ENCODE assay signal across 9 mouse cellular contexts in genomic region chr12:72976718-72977117, GRCm38 (mm10). TPM values are rescaled to one million over a fixed set of nuclear protein-coding genes. Genes with fewer than 3 reads are reported as not detected.
DNase-seq lines count a peak whose midpoint lies in the region; ATAC-seq and TF ChIP-seq lines count a peak whose summit lies in the region.
"Had no signal": no experiment of that assay in that cellular context is flagged by ENCODE, and none has a peak within 500 bp of the region (broad histone marks: within the 10 kb centered on the region; RNA-seq: fewer than 3 reads in every experiment).

No protein-coding gene starts in this region.

- no peak for TF ChIP-seq POLR2A in CH12.LX (IDR thresholded peaks at IDR 0.05; ENCODE audit: low read depth, low read length)

- no peaks in the 10 kb centered on the region for H3K9me3 ChIP-seq in CH12.LX (replicated peaks; ENCODE audit: low read length)
- no peaks in the 10 kb centered on the region for H3K9me3 ChIP-seq in forebrain, embryonic 15.5 days

- dilution Hi-C loops in CH12.LX (cut with MboI; ENCODE audit: extremely low pct_ligation_motif_present, extremely low pct_unique_long_range_greater_than_20kb, low sequenced_read_pairs) = no loop called here

- intact Hi-C loops in heart, postnatal 25 days (cut with DNase I) = loop anchor here (1.0 to 10.0 kb wide), 3 partner anchors 129 to 514 kb away; no protein-coding TSS in a partner anchor

- H3K27ac ChIP-seq in CH12.LX (ENCODE audit: insufficient read depth, low read depth) = no peak overlapping the region
- no peak overlapping the region for H3K27ac ChIP-seq in forebrain, embryonic 15.5 days (replicated peaks)

- ATAC-seq in forebrain, embryonic 15.5 days (replicated peaks) = peak; percentile 61; the same call in 1 of the 2 replicates
- ATAC-seq in neutrophil, adult 5-6 weeks (ENCODE audit: extremely low read depth, insufficient number of reproducible peaks, low FRiP score, poor library complexity, severe bottlenecking) = peak; percentile 30; the same call in 1 of the 2 replicates

- peaks cover 2 to 18% of the 10 kb centered on the region in 2 experiments; a peak in 2 of 4 replicates for H3K4me1 ChIP-seq in CH12.LX (ENCODE audit: control insufficient read depth in 1 of 2, insufficient read depth in 2 of 2)
- 0 out of 2 replicates have a peak, but pooled peaks cover 5% of the 10 kb centered on the region for H3K4me1 ChIP-seq in forebrain, embryonic 15.5 days

- peak; percentile 36 to 98; a peak in 2 of 4 replicates for TF ChIP-seq CTCF in CH12.LX (conservative IDR thresholded peaks at IDR 0.05 in 1 of 2, IDR thresholded peaks at IDR 0.05 in 1 of 2; ENCODE audit: low read depth in 2 of 2, low read length in 2 of 2)

- peak overlapping the region; percentile 79; the same call in 1 of the 2 replicates for H3K4me2 ChIP-seq in CH12.LX (ENCODE audit: insufficient read depth, low read depth, poor library complexity, severe bottlenecking)
- H3K4me2 ChIP-seq in forebrain, embryonic 15.5 days (replicated peaks) = 0 out of 2 replicates have a peak overlapping the region, but pooled peaks have one; percentile 19

- no peak; the same call in none of the 2 replicates for TF ChIP-seq RAD21 in CH12.LX (IDR thresholded peaks at IDR 0.05; ENCODE audit: low read depth, low read length)

- H3K9ac ChIP-seq in CH12.LX (ENCODE audit: insufficient read depth, low read depth) = peak overlapping the region; percentile 36; the same call in 1 of the 2 replicates
- H3K9ac ChIP-seq in forebrain, embryonic 15.5 days (replicated peaks) = no peak overlapping the region

- 2% methylated on average over 12 of the region's 12 CpGs for WGBS in forebrain, embryonic 15.5 days

- no peaks in the 10 kb centered on the region for H3K36me3 ChIP-seq in CH12.LX (replicated peaks in 1 of 2; ENCODE audit: control insufficient read depth in 1 of 2, insufficient read depth in 1 of 2, low read length in 1 of 2)
- H3K36me3 ChIP-seq in forebrain, embryonic 15.5 days = no peaks in the 10 kb centered on the region

- no peaks in the 10 kb centered on the region for H3K27me3 ChIP-seq in CH12.LX (replicated peaks)
- peaks cover 30% of the 10 kb centered on the region for H3K27me3 ChIP-seq in forebrain, embryonic 15.5 days

- no peak for TF ChIP-seq EP300 in CH12.LX (IDR thresholded peaks at IDR 0.05; ENCODE audit: low read length)

- DNase-seq in CH12.LX (ENCODE audit: extremely low read depth) = peak; percentile 85
- peak; percentile 43 for DNase-seq in c-Kit-positive CD71-positive TER-119-positive erythroid progenitor cells, embryonic 14.5 days (ENCODE audit: low spot score)
- DNase-seq in heart, postnatal 25 days (ENCODE audit: low spot score) = peak; percentile 41
- DNase-seq in layer of hippocampus, adult 11-12 months (ENCODE audit: low spot score) = peak; percentile 56
- peak; percentile 54 to 63 for DNase-seq in lung, adult 18-20 months
- DNase-seq in testis, postnatal 14 days (ENCODE audit: low spot score) = peak; percentile 69

- H3K4me3 ChIP-seq in CH12.LX (replicated peaks in 1 of 3; ENCODE audit: low read depth in 2 of 3, low read length in 2 of 3, poor library complexity in 1 of 3) = peak overlapping the region in 2 of 3 experiments; percentile 25 to 46
- H3K4me3 ChIP-seq in forebrain, embryonic 15.5 days = no peak overlapping the region

- in situ Hi-C loops in CH12.LX (cut with MboI; ENCODE audit: low pct_ligation_motif_present, low pct_unique_long_range_greater_than_20kb, low sequenced_read_pairs) = loop anchor here (5.0 to 25.0 kb wide), 3 partner anchors 134 to 439 kb away; partner anchors contain the start of gene Pcnx4

- no peaks in the 10 kb centered on the region for H3K79me2 ChIP-seq in CH12.LX (replicated peaks; ENCODE audit: control insufficient read depth, extremely low read depth, insufficient read depth, poor library complexity, severe bottlenecking)

TF ChIP-seq in CH12.LX, 34 proteins besides CTCF, POLR2A, EP300 and RAD21:
- TF ChIP-seq IRF4 (IDR thresholded peaks at IDR 0.05; ENCODE audit: low read depth, low read length) = 0 out of 2 replicates have a peak, but pooled peaks have one; percentile 59
- peak; percentile 18; the same call in 1 of the 2 replicates for TF ChIP-seq NELFE (IDR thresholded peaks at IDR 0.05; ENCODE audit: low read depth, low read length)
- peak; percentile 97 for TF ChIP-seq SMC3 (IDR thresholded peaks at IDR 0.05; ENCODE audit: low read depth, low read length)
- TF ChIP-seq USF2 (conservative IDR thresholded peaks at IDR 0.05; ENCODE audit: low read depth, low read length) = no peak
- TF ChIP-seq NRF1 (IDR thresholded peaks at IDR 0.05; ENCODE audit: low read depth, low read length) = 0 out of 2 replicates have a peak, but pooled peaks have one; percentile 23
- peak; percentile 30; the same call in 1 of the 2 replicates for TF ChIP-seq MEF2A (IDR thresholded peaks at IDR 0.05; ENCODE audit: borderline replicate concordance, low read depth, low read length)
- peak; percentile 26; the same call in 1 of the 2 replicates for TF ChIP-seq ELF1 (IDR thresholded peaks at IDR 0.05; ENCODE audit: low read depth, low read length)
- TF ChIP-seq ZC3H11A (IDR thresholded peaks at IDR 0.05; ENCODE audit: low read depth, low read length) = peak; percentile 95
- 0 out of 2 replicates have a peak, but pooled peaks have one; percentile 12 for TF ChIP-seq ZNF384 (IDR thresholded peaks at IDR 0.05; ENCODE audit: low read depth, low read length)
- no peak for TF ChIP-seq GABPA (IDR thresholded peaks at IDR 0.05; ENCODE audit: insufficient replicate concordance, low read depth, low read length)
- 0 out of 2 replicates have a peak, but pooled peaks have one; percentile 31 for TF ChIP-seq TBP (conservative IDR thresholded peaks at IDR 0.05; ENCODE audit: low read depth, low read length)

RNA-seq across cellular contexts. Expression of gene 4930447C04Rik, which starts 36.1 kb away (rescaled TPM):
- 0.55 and 0.89 TPM in 2 replicates for total RNA-seq in CH12.LX (2012; rRNA removed)
- 0.52 and 0.74 TPM in 2 replicates for total RNA-seq in CH12.LX (2014; rRNA removed)
- polyA plus RNA-seq in CH12.LX (2012; ENCODE audit: insufficient read length, low read depth) = 0.74 and 0.85 TPM in 2 replicates
- polyA plus RNA-seq in forebrain, embryonic 15.5 days (2015; fragmentation: Nextera tagmentation; extraction: Ambion mirVana) = 2.6 and 3.1 TPM in 2 replicates
- total RNA-seq in heart, postnatal 25 days (2021) = under 1 TPM; 0.28 to 0.55 TPM
- total RNA-seq in neutrophil, adult 5-6 weeks (2017) = 0.35 TPM in 1 of 2 replicates, not detected in the other

RNA-seq across cellular contexts. Expression of gene Six6, which starts 37.0 kb away (rescaled TPM):
- total RNA-seq in CH12.LX (2012; rRNA removed) (0.04 and 0.13 TPM in 2 replicates), CH12.LX (2014; rRNA removed) (not detected in 2 replicates)
- polyA plus RNA-seq in CH12.LX (2012; ENCODE audit: insufficient read length, low read depth) = 0.61 and 0.87 TPM in 2 replicates
- polyA plus RNA-seq in forebrain, embryonic 15.5 days (2015; fragmentation: Nextera tagmentation; extraction: Ambion mirVana) = 1.1 and 4.3 TPM in 2 replicates
- total RNA-seq in heart, postnatal 25 days (2021) = not detected
- total RNA-seq in neutrophil, adult 5-6 weeks (2017) = not detected in 2 replicates
- polyA plus RNA-seq: gonadal fat pad, adult 2 months had no signal
